Mouse (Mus musculus) MEL (cell line): ENCODE measurements around the gene Map3k4. TPM values are rescaled to one million over a fixed set of nuclear protein-coding genes. Genes with fewer than 3 reads are reported as not detected.
A peak's percentile ranks its signal among the peaks of the same experiment; 100 is the strongest.

Experiments
- DNase-seq: peaks from one replicate; pipeline ENCODE4 v3.0.0; 2011; ENCODE audit warnings: low read depth, low spot score
- H3K27ac ChIP-seq: 2 replicates; pipeline ENCODE4 v1.5.1; 2012; ENCODE audit warnings: low read depth, mild to moderate bottlenecking, control low read depth, low read length, moderate library complexity; ENCODE audit not compliant: control insufficient read depth
- H3K27me3 ChIP-seq, 2 experiments: fragments of 150-350 bp in 1 of 2; sonication (generic) in 1 of 2; 2 replicates each; pipeline ENCODE4 v1.6.1; 2012; ENCODE audit warnings: low read length in 2 of 2, mild to moderate bottlenecking in 2 of 2, improper control_type of control experiment in 1 of 2, moderate library complexity in 1 of 2; ENCODE audit not compliant: insufficient read depth in 2 of 2, control insufficient read depth in 1 of 2
- H3K36me3 ChIP-seq, 2 experiments: 2 replicates each; pipeline ENCODE4 v1.6.1; 2012 to 2014; ENCODE audit warnings: low read length in 2 of 2, improper control_type of control experiment in 1 of 2, inconsistent platforms in 1 of 2, mild to moderate bottlenecking in 1 of 2; ENCODE audit not compliant: insufficient read depth in 2 of 2, control insufficient read depth in 1 of 2
- H3K4me1 ChIP-seq, 2 experiments: fragments of 150-350 bp in 1 of 2; sonication (generic) in 1 of 2; 2 replicates each; pipeline ENCODE4 v1.6.1; 2012; ENCODE audit warnings: low read length in 2 of 2, improper control_type of control experiment in 1 of 2, mild to moderate bottlenecking in 1 of 2; ENCODE audit not compliant: insufficient read depth in 2 of 2, control insufficient read depth in 1 of 2
- H3K4me3 ChIP-seq, 2 experiments: fragments of 150-350 bp in 1 of 2; sonication (generic) in 1 of 2; 2 replicates each; pipeline ENCODE4 v1.5.1; 2012; ENCODE audit warnings: low read depth in 2 of 2, low read length in 2 of 2, mild to moderate bottlenecking in 2 of 2, moderate library complexity in 2 of 2, control low read depth in 1 of 2, improper control_type of control experiment in 1 of 2; ENCODE audit not compliant: control insufficient read depth in 1 of 2, insufficient read depth in 1 of 2
- H3K79me2 ChIP-seq: 2 replicates; pipeline ENCODE4 v1.6.1; 2012; ENCODE audit warnings: mild to moderate bottlenecking, low read length, moderate library complexity; ENCODE audit not compliant: control insufficient read depth, poor library complexity, insufficient read depth
- H3K9ac ChIP-seq: 2 replicates; pipeline ENCODE4 v1.6.1; 2012; ENCODE audit warnings: low read depth, mild to moderate bottlenecking, control low read depth, low read length, moderate library complexity; ENCODE audit not compliant: control insufficient read depth, poor library complexity, severe bottlenecking
- H3K9me3 ChIP-seq: fragments of 150-350 bp; sonication (generic); replicated peaks from 2 replicates; pipeline ENCODE4 v1.6.1; 2012; ENCODE audit warnings: mild to moderate bottlenecking, low read length, improper control_type of control experiment, moderate library complexity; ENCODE audit not compliant: insufficient read depth
- BHLHE40 ChIP-seq: IDR thresholded peaks from 2 replicates; pipeline ENCODE4 v1.6.1; 2012; ENCODE audit warnings: low read depth, mild to moderate bottlenecking, inconsistent platforms, low read length, improper control_type of control experiment, borderline replicate concordance
- CTCF ChIP-seq, 3 experiments: IDR thresholded peaks in 2 of 3; conservative IDR thresholded peaks in 1 of 3; 2 replicates each; pipeline ENCODE4 v1.5.1; 2011 to 2012; ENCODE audit warnings: low read length in 3 of 3, low read depth in 2 of 3, mild to moderate bottlenecking in 2 of 3, improper control_type of control experiment in 1 of 3, inconsistent platforms in 1 of 3, mixed read lengths in 1 of 3, moderate library complexity in 1 of 3; ENCODE audit not compliant: control insufficient read depth in 1 of 3, insufficient read depth in 1 of 3, poor library complexity in 1 of 3, severe bottlenecking in 1 of 3
- E2F4 ChIP-seq: IDR thresholded peaks from 2 replicates; pipeline ENCODE4 v1.6.1; 2011; ENCODE audit warnings: low read depth, low read length, improper control_type of control experiment, borderline replicate concordance
- ELF1 ChIP-seq: IDR thresholded peaks from 2 replicates; pipeline ENCODE4 v1.6.1; 2014; ENCODE audit warnings: low read depth, mild to moderate bottlenecking, inconsistent platforms, low read length, improper control_type of control experiment, moderate library complexity
- EP300 ChIP-seq, 2 experiments: IDR thresholded peaks; 2 replicates each; pipeline ENCODE4 v1.6.1; 2011; ENCODE audit warnings: improper control_type of control experiment in 2 of 2, low read length in 2 of 2, low read depth in 1 of 2, mild to moderate bottlenecking in 1 of 2
- ETS1 ChIP-seq: IDR thresholded peaks from 2 replicates; pipeline ENCODE4 v1.6.1; 2012; ENCODE audit warnings: low read depth, mild to moderate bottlenecking, inconsistent platforms, low read length, improper control_type of control experiment, moderate library complexity
- GATA1 ChIP-seq: IDR thresholded peaks from 2 replicates; pipeline ENCODE4 v1.6.1; 2011; ENCODE audit warnings: low read depth, low read length, improper control_type of control experiment
- HCFC1 ChIP-seq: IDR thresholded peaks from 2 replicates; pipeline ENCODE4 v1.6.1; 2012; ENCODE audit warnings: low read depth, mild to moderate bottlenecking, inconsistent platforms, low read length, improper control_type of control experiment, moderate library complexity
- JUND ChIP-seq: IDR thresholded peaks from 2 replicates; pipeline ENCODE4 v1.6.1; 2011; ENCODE audit warnings: low read depth, mild to moderate bottlenecking, improper control_type of control experiment, low read length
- MAX ChIP-seq: IDR thresholded peaks from 2 replicates; pipeline ENCODE4 v1.6.1; 2011; ENCODE audit warnings: low read length, improper control_type of control experiment
- MAZ ChIP-seq: IDR thresholded peaks from 2 replicates; pipeline ENCODE4 v1.6.1; 2012; ENCODE audit warnings: low read depth, mild to moderate bottlenecking, inconsistent platforms, low read length, improper control_type of control experiment
- MEF2A ChIP-seq: IDR thresholded peaks from 2 replicates; pipeline ENCODE4 v1.6.1; 2014; ENCODE audit warnings: low read depth, mild to moderate bottlenecking, inconsistent platforms, low read length, improper control_type of control experiment; ENCODE audit not compliant: poor library complexity, insufficient replicate concordance, severe bottlenecking; ENCODE audit errors: extremely low read depth
- MYC ChIP-seq: IDR thresholded peaks from 2 replicates; pipeline ENCODE4 v1.6.1; 2011; ENCODE audit warnings: low read depth, mild to moderate bottlenecking, low read length, improper control_type of control experiment, moderate library complexity
- NELFE ChIP-seq: IDR thresholded peaks from 2 replicates; pipeline ENCODE4 v1.6.1; 2011; ENCODE audit warnings: low read depth, low read length, improper control_type of control experiment
- NRF1 ChIP-seq: IDR thresholded peaks from 2 replicates; pipeline ENCODE4 v1.6.1; 2014; ENCODE audit warnings: low read depth, mild to moderate bottlenecking, inconsistent platforms, low read length, improper control_type of control experiment, moderate library complexity; ENCODE audit not compliant: poor library complexity, insufficient read depth, severe bottlenecking
- POLR2A ChIP-seq, 2 experiments: IDR thresholded peaks; 2 replicates each; pipeline ENCODE4 v1.6.1; 2011 to 2012; ENCODE audit warnings: low read length in 2 of 2, mild to moderate bottlenecking in 2 of 2, control low read depth in 1 of 2, improper control_type of control experiment in 1 of 2, low read depth in 1 of 2, moderate library complexity in 1 of 2; ENCODE audit not compliant: control insufficient read depth in 1 of 2, insufficient read depth in 1 of 2, poor library complexity in 1 of 2
- RCOR1 ChIP-seq: IDR thresholded peaks from 2 replicates; pipeline ENCODE4 v1.6.1; 2012; ENCODE audit warnings: low read depth, mild to moderate bottlenecking, inconsistent platforms, low read length, improper control_type of control experiment
- SIN3A ChIP-seq: IDR thresholded peaks from 2 replicates; pipeline ENCODE4 v1.6.1; 2012; ENCODE audit warnings: low read length, improper control_type of control experiment, inconsistent platforms
- SMC3 ChIP-seq: IDR thresholded peaks from 2 replicates; pipeline ENCODE4 v1.6.1; 2011; ENCODE audit warnings: low read depth, low read length, improper control_type of control experiment
- TAL1 ChIP-seq: IDR thresholded peaks from 2 replicates; pipeline ENCODE4 v1.6.1; 2012; ENCODE audit warnings: mild to moderate bottlenecking, inconsistent platforms, low read length, moderate library complexity, mixed read lengths
- TBP ChIP-seq: IDR thresholded peaks from 2 replicates; pipeline ENCODE4 v1.8.0; 2011; ENCODE audit warnings: low read depth, low read length, improper control_type of control experiment
- UBTF ChIP-seq: IDR thresholded peaks from 2 replicates; pipeline ENCODE4 v1.6.1; 2012; ENCODE audit warnings: low read depth, mild to moderate bottlenecking, inconsistent platforms, low read length, improper control_type of control experiment, moderate library complexity, borderline replicate concordance; ENCODE audit not compliant: insufficient read depth
- USF1 ChIP-seq: IDR thresholded peaks from 2 replicates; pipeline ENCODE4 v1.6.1; 2014; ENCODE audit warnings: low read depth, mild to moderate bottlenecking, inconsistent platforms, low read length, improper control_type of control experiment, moderate library complexity
- ZNF384 ChIP-seq: IDR thresholded peaks from 2 replicates; pipeline ENCODE4 v1.6.1; 2012; ENCODE audit warnings: low read depth, mild to moderate bottlenecking, inconsistent platforms, low read length, improper control_type of control experiment
- polyA plus RNA-seq, 2 experiments: library from polyadenylated mRNA; stranded (reverse) in 1 of 2; unstranded in 1 of 2; fragments of >175 nt in 1 of 2; fragments of >200 nt in 1 of 2; gene quantifications; 2 replicates each; pipeline versions ENCODE4 v1.2.1 to v1.2.4; 2012; ENCODE audit warnings: low replicate concordance in 2 of 2, low read depth in 1 of 2; ENCODE audit not compliant: insufficient read length in 2 of 2, insufficient read depth in 1 of 2, missing spikeins in 1 of 2
- total RNA-seq: library from RNA; depleted of rRNA; stranded (reverse); fragments of 300-350 nt; gene quantifications from 2 replicates; pipeline ENCODE4 v1.2.3, GENCODE M21; 2012

Map3k4 gene
- total and polyA plus RNA-seq, 3 experiments, result 18.0 to 20.4 TPM; not detected in 1

- DNase-seq, result peak; percentile 95
- peak overlapping the region; percentile 63 for H3K27ac ChIP-seq
- H3K4me3 ChIP-seq, result peak overlapping the region; percentile 15 to 32; a peak in 3 of 4 replicates
- H3K79me2 ChIP-seq, result no peaks in the 10 kb centered on the region
- TF ChIP-seq NELFE (no peak), UBTF (no peak), CTCF (IDR thresholded peaks at IDR 0.05 in 2 of 3, conservative IDR thresholded peaks at IDR 0.05 in 1 of 3; ENCODE audit: control insufficient read depth in 1 of 3, insufficient read depth in 1 of 3, low read depth in 2 of 3, low read length in 3 of 3, poor library complexity in 1 of 3, severe bottlenecking in 1 of 3) (peak; percentile 56 to 75 (median 63)), RCOR1 (no peak), SIN3A (peak; percentile 58; the same call in 1 of the 2 replicates), HCFC1 (peak; percentile 52; the same call in 1 of the 2 replicates), EP300 (IDR thresholded peaks at IDR 0.05; ENCODE audit: low read depth in 1 of 2, low read length in 2 of 2) (peak in 1 of 2 experiments; percentile 27; a peak in 2 of 4 replicates), USF1 (peak; percentile 70; the same call in 1 of the 2 replicates), ETS1 (peak; percentile 87), TBP (peak; percentile 75), MYC (0 out of 2 replicates have a peak, but pooled peaks have one; percentile 54), POLR2A (IDR thresholded peaks at IDR 0.05; ENCODE audit: control insufficient read depth in 1 of 2, insufficient read depth in 1 of 2, low read depth in 1 of 2, low read length in 2 of 2, poor library complexity in 1 of 2) (peak in 1 of 2 experiments; percentile 43; a peak in 1 of 4 replicates), ELF1 (peak; percentile 30; the same call in 1 of the 2 replicates), JUND (no peak), MEF2A (no peak), MAX (peak; percentile 67), NRF1 (peak; percentile 74), TAL1 (peak; percentile 36; the same call in 1 of the 2 replicates), SMC3 (peak; percentile 39; the same call in 1 of the 2 replicates), ZNF384 (peak; percentile 86), MAZ (no peak), BHLHE40 (peak; percentile 64), GATA1 (peak; percentile 74), E2F4 (no peak)
- H3K9me3 ChIP-seq, result no peaks in the 10 kb centered on the region
- H3K4me1 ChIP-seq, result peaks cover 0 to 5% of the 10 kb centered on the region in 2 experiments; a peak in 2 of 4 replicates
- H3K36me3 ChIP-seq, result no peaks in the 10 kb centered on the region
- H3K9ac ChIP-seq, result peak overlapping the region; percentile 6; the same call in 1 of the 2 replicates
- no peaks in the 10 kb centered on the region for H3K27me3 ChIP-seq
Measured at GRCm38 (mm10) chr17:12249783-12250504, 68.7 kb downstream of the Map3k4 start.
